Mouse (Mus musculus): ENCODE data around the gene Tgif1. TPM values are rescaled to one million over a fixed set of nuclear protein-coding genes. Genes with fewer than 3 reads are reported as not detected.
A peak's percentile ranks its signal among the peaks of the same experiment; 100 is the strongest.
"Not testable (repeated sequence)": the region's sequence is repeated elsewhere in the genome, so short reads cannot be mapped to it uniquely, and the experiment has no call there.

Gene Tgif1
- total RNA-seq, 2 experiments from 2014 or later = 9.5 to 15.4 TPM

DNA sequence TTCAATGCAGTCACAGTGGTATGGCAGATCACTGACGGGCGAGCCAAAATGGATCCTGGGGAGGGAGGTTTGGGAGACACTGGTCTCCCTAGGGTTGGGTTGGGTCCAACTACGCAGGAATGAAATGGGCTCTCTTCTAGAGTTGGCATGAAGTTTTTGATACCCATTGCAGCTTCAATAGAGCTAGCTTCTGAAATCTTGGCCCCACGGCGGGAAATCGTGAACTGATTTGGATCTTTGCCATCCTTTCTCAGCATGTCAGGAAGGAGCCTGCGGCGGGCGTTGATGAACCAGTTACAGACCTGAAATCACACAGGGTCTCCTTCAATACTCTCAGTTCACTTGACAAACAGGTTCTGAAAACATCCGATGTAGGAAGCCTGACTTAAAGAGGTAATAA is 8.4 kb downstream of the Tgif1 start:
- DNase-seq = no peak

DNA sequence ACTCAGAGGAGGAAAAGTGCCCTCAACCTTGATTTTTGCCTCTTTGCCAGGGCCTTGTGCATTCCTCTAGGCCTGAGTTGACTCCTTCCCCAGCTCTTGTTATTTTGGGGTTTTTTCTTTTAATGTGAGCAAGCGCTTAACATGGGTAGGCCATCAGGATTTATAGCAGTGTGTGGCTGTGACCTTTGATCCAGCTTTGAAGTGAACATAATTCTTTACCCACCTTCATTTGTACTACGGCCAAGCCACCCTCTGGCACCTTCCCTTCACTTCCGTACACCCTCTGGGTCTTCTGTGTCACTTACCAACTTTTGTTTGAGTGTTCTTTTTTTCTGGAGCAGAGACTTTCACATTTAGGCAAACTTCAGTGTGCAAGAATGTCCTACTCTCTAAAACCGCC is 10.1 kb downstream of the Tgif1 start:
- DNase-seq = no peak

DNA sequence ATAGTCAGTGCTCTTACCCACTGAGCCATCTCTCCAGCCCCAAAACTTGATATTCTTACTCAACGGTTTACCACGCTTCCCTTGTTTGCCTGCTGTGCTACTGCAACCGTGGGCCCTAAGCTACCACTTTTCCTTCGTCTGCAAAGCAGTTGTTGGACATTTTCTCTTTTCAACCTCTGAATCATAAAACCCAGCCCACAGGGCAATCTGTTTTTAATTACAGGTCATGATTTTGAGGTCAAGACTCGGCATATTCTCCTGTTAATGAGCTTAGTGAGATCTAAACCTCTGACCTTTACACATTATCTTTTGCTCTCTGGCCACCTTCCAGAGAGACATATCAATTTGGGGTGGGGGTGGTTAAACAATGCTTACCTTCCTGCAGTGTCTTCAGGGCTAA is 14.8 kb downstream of the Tgif1 start:
- no peak for DNase-seq

DNA sequence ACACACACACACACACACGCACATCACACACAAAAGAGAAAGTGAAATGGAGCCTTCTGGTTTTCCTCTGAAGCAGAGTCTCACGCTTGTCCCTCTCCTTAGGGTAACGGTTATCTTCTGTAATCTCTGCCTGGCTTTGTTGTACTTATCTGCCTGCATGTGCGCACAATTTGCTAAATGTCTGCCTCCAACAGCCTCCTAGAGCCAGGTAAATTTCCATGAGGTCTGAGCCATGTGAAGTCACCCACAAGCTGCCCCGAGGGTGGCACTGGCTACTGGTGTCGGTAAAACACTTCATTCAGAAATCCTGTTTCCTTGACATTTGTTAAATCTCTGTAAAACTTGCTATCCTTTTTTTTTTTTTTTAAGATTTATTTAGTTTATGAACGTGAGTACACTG is 15.3 kb downstream of the Tgif1 start:
- DNase-seq = no peak

DNA sequence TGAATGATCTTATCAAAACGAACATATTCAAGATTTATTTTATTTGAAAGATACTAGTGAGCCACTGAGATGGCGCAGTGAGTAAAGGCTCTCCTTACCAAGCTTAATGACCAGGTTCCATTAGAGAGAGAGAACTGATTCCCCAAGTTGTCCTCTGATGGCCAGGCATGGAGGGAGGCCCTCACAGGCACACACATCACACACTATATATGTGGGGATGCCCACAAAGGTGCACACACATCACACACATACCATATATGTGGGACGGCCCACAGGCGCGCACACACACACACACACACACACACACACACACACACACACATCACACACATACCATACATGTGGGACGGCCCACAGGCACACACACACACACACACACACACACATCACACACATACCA is 15.9 kb downstream of the Tgif1 start:
- DNase-seq = not testable (repeated sequence)

DNA sequence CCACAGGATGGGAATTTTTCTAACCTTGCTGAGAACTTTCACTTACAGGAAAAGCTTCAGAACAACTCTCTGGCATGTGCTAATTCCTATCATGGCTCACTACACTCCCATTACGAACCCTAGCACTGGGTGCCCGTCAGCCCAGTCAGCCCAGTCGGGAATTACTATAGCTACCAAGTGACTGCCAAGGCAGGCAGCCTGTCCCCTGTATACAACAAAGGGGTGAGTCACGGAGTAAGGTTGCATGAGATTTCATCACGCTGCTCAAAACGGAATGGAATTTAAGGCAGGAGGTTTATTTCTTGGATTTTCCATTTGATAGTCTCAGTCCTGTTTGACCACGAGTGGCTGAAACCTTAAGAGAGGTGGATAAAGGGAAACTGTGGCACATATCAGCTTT is 16.5 kb downstream of the Tgif1 start:
- DNase-seq = no peak

DNA sequence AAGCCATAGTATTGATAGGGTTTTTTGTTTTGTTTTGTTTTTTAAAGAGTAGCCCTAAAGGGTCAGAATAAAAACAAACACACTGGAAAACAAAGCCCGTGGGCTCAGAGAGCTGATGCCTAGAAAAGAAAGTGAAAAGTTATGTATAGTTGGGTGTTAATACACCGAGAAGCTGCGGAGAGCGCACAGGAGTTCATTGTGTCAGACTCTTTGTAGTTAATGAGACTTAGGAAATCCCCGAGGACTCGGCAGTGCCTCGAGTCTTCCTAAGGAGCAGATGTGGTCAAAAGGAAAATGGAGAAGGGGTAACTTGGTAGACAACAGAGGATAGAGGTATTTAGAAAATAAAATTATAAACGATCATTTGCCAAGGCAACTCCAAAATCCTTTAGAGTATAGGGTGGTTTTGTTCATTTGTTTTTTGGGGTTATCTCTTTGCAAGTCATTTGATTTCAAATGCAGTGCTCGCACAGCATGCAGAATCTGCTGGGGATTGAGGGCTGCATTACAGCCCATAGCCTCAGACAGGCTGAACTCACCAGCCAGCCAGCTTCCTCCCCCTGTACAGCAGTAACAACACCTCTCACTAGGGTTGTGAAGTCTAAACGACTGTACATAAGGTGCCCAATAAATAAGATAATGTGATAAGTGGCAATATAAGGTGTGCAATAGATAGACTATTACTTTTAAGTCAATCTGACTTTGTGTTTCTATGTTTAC is 18.1 kb downstream of the Tgif1 start:
- DNase-seq = no peak

DNA sequence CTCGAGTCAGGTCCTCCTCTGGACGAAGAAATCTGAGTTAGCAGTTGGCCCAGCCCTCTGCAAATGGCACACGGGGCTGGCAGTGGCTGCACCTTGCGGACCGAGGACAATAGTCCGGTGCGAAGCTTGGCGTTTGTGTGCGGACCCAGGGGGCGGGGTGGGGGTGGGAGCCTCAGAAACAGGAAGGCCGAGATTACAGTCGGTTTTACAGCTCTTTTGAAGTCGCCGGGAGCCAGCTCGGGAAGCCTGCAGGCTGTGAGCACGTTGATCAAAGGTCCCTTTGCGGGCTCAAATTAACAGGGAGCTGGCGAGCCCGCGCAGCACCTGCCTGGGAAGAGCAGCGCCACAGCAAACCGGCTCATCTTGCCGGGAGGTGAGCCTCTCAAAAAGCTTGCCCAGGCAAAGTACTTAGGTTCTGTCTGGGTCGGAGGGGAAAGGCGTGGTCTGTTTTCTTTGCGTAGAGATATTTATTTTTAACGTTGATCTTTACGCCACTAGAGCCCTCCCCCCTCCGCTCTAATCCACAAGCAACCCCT is 18.8 kb downstream of the Tgif1 start:
- DNase-seq = no peak

DNA sequence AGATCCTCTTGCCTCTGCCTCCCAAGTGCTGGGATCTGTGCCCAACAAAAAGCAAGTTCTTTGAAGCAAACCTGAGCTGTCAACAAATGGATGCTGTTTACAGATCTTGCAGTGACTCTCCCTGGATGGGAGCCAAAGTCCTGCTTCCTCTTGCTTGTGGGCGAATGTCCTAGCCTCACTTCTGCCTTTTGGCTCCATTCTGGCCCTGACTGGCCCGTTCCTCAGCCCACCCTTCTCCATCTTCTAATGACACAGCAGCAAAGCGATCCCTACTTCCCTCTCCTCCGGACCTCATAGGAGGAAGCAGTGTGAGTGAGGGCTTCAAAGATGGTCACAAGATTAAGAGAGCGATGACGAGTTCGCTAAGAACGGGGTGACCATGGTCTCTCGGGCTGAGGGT is 20.8 kb downstream of the Tgif1 start:
- DNase-seq = no peak

DNA sequence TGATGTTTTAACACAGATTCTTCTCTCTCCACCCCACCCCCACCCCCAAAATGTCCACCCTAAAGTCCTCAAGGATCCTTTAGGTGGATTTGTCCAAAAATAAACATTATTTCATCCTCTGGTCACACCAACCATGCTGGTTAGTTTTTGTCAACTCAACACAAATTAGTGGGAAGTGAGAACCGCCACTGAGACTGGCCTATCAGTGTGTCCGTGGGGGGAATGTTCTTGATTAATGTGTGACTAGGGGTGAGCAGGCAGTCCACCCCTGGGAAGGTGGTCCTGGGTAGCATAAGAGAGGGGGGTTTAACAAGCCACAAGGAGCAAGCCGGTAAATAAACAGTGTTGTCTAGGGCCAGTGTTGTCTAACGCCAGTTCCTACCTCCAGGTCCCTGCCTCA is 21.8 kb downstream of the Tgif1 start:
- no peak for DNase-seq

DNA sequence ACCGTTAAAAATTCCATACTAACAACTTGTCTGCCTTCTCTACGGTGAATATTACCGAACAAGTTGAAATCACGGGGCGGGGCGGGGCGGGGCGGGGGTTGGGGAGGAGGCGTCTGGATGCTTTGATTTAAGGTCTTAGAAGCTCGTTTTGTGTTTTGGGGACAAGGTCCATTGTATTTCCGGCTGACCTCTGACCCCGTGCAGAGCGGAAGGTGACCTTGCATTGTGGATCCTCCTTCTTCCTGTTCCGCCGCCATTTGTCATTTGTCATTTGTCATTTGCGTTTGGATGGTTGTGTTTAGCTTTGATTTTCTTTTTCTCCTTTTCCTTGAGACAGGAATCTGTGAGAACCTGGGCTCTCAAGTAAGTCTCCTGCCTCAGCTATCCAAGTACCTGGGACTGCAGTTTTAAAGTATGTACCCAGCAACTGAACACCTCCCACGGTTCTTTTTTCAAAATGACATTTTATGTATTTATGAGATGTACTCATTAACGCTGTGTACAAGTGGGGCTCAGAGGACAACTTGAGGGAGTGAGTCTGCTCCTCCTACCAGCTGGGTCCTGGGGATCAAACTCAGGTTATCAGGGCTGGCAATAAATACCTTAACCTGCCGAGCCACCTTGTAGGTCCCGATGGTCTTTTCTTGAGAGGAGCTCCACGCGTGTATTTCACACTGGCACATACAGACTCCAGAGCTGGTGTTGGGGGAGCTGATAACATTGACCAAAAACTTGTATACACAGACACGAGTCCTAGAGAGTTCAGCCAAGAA is 23.2 kb downstream of the Tgif1 start:
- DNase-seq = no peak

DNA sequence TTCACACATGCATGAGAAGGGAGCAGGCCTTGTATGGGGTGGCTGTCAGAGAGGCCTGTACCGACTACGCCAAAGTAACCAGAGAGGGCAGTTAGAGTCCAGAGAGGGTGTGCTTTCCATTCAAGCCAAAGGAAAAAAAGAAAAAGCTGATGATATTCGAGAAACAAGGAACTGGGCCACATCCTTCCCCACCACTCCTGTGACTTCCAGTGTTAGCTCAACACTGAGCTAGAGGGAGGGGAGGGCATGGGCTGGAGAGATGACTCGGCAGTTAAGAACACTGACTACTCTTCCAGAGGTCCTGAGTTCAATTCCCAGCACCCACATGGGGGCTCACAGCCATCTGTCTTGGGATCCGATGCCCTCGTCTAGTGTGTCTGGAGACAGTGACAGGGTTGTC is 24.1 kb downstream of the Tgif1 start:
- no peak for DNase-seq

DNA sequence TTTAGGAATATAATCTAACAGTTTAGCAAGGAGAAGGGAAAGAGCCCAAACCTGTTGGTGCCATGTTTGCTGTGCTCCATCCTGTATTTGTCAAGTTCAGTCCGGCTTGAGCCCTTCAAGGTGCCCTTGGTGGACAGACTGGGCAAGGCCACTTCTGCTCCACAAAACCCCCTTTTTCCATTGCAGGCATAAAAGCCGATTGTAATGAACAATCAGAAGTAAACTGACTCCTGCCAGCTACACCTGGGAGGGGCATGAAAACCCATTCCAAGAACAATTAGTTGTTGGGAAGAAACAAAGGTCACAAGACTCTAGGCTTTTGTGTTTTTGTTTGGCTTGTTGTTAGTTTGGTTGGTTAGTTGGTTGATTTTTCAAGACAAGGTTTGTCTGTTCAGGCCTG is 24.8 kb downstream of the Tgif1 start:
- DNase-seq = no peak

DNA sequence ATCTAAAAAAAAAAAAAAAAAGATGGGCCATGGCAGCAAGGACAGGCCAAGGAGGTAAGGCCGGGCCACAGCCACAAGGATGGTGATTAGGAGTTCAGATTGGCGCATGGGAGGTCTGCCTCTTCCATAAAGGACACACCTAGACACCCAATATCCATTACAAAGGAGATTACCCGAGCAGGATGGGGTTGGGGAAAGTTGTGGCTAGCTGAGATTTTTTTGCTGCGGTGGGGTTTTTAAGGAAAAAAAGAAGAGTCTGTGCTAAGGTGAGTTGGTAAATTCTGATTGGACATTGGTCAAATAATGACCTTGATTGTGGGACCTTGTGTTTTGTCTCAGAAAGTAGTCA is 25.2 kb downstream of the Tgif1 start:
- no peak for DNase-seq

DNA sequence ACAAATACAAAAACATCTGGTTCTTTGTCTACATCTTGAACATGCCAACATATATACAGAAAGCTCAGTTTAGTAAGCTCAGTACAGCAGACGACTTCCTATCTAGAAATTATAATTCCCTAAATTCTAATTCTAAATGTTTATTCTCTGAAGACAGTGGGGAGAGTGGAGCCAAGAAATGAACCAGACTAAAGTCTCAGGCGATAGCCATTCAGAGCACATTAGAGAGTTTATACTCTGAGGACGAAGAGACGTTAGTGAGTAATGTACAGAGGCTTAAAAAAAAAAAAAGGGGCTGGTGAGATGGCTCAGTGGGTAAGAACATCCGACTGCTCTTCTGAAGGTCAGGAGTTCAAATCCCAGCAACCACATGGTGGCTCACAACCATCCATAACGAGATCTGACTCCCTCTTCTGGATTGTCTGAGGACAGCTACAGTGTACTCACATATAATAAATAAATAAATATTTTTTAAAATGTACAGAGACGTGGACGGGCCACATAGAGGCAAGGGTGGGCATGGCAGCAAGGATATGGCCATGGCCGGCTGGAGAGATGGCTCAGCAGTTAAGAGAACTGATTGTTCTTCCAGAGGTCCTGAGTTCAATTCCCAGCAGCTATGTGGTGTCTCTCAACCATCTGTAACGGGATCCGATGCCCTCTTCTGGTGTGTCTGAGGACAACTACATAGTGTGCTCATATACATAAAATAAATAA is 25.7 kb downstream of the Tgif1 start:
- not testable (repeated sequence) for DNase-seq

DNA sequence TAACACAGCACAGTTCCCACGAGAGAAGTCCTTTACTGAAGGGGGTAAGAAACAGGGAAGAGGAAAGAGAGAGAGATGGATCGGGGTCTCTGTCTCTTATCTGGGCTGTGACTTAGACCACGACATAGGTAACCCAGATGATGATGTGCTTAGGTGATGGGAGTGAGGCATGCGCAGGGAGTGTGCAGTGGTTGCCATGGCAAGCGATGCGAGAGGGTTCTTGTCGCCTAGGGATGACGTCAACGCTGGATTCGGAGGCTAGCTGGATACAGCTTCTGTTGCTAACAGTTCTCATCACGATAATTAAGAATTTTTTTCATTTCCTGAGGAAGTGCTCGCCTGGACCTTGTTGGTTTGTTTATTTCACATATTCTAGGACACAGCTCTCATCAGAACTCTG is 27.1 kb downstream of the Tgif1 start:
- DNase-seq = no peak

DNA sequence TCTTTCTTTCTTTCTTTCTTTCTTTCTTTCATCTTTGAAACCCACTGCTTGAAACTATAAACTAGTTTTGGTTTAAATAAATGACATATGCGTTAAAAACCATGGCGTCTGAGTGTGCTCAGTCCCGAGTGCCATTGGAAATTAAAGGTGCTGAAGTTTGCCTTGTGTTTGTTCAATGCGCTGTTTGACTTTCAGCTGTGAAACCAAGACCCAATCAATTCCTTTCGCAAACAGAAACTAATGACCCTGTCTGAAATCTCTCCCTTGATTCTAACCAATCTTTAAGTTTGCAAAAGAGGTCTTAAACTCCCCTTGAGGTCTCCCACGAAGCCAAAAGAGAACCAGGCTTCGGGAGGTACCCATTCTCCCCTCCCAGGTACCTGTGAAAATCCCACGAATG is 30.3 kb downstream of the Tgif1 start:
- DNase-seq = no peak

DNA sequence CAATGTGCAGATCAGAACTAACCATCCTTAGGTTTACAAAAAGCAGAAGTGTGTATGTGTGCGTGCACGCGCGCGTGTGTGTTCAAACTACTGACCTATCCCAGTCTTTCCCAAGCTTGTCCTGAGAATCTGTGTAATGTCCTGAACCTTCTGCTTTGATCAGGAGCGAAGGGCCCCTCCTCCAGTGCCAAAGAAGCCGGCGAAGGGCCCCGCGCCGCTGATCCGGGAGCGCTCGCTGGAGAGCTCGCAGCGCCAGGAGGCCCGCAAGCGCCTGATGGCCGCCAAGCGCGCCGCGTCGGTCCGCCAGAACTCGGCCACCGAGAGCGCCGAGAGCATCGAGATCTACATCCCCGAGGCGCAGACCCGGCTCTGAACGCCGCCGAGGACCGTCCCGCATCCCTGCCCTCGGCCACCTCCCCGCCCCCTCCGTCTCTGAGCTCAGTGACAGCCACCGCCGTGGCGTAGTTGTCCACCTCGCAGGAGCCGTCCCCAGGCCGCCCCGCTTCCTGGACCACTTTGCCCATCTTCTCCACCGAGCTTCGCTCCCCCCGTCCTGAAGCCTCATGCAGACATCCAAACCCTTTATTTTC is 35.4 kb downstream of the Tgif1 start:
- peak; percentile 18 for DNase-seq

DNA sequence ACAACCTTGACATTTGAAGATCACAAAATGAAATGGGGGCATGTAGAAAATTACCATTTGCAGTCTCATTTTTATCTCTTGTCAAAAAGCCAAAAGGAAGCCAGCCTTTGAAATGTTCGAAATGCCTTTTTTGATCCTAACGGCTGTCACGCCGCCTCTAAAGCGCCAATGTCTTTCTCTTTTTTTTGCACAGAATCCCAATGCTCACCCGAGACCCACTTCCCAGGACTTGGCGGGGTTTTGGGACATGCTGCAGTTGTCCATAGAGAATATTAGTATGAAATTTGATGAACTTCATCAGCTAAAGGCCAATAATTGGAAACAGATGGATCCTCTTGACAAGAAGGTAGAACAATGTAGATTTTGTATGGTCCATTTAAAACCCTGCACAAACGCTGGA is 38.3 kb downstream of the Tgif1 start:
- no peak for DNase-seq

DNA sequence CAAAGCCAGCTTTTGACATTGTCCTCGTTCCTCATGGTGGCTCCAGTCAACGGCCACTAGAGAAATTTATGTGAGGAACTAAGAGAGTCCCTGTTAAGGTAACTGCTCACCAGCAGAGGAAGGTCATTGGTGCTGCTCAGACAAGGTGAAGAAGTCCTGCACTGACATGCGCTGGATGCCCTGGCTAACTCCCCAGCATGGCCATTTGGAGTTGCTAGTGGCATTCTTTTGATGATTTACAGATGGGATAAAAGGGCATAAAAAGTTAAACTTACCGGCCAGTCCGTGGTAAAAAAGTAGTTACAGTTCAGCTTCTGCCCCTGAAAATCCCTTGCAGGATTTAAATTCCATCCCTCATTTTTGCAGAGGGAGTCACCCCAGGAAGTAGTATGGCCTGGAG is 42.6 kb downstream of the Tgif1 start:
- no peak for DNase-seq

DNA sequence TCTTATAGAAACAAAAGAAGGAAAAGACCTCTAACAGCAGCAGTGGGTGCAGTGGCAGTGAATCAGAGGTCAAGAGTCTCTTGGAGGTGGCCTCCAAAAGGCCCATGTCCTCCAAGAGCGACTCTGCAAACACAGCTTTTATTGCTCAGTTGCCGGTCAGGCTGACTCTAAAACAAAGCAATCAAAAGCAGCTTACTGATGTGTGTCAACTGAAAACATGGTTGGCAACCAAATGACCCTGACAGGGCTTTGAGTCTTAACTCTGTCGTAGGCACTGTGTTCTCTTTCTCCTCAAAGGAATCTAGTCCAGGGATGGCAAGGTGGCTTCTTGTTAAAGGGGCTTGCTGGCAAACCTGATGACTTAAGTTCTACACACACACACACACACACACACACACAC is 43.6 kb downstream of the Tgif1 start:
- DNase-seq = no peak

DNA sequence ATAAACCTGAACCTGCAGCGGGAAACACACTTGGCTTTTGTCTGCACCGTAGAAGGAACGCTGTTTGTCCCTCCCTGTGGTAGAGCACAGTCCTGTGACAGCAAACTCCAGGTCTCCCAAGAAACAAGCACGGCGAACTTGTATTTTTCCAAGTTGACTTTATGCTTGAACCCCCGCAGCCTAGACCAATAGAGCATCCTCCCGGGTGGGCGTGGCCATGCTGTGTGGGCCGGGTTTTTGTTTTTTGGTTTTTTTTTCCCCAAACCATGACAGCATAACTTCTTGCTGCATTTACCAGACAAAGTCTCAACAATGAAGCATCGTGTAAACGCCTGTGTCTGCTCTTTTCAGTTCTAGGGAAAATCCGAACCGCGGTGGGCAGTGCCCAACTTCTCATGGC is 44.5 kb downstream of the Tgif1 start:
- DNase-seq = no peak

DNA sequence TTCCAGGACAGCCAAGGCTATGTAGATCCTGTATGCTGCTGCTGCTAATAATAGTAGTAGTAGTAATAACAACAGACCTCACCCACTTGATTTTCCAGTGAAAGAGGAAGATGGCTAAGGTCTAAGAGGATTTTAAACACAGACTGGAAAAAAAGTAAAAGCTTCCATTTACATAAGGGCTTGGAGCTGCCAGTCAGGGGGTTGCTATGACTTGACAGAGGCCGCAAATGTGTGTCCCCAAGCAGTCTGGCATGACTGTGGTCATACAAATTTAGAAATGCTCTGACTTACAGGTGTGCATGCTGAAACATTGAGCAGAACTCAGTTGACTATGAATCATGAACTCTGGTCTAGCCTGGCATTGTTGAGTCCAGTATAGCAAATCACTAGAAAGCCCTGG is 45.5 kb downstream of the Tgif1 start:
- DNase-seq = no peak
